Mouse (Mus musculus) lung, postnatal 36 days (tissue): ENCODE measurements around the gene Ppil1.
A peak's percentile ranks its signal among the peaks of the same experiment; 100 is the strongest.
"Not testable (repeated sequence)": the region's sequence is repeated elsewhere in the genome, so short reads cannot be mapped to it uniquely, and the experiment has no call there.

Experiments
- DNase-seq: peaks from one replicate; pipeline ENCODE4 v3.0.0; 2022; ENCODE audit warnings: mixed read lengths

Ppil1 gene

DNA sequence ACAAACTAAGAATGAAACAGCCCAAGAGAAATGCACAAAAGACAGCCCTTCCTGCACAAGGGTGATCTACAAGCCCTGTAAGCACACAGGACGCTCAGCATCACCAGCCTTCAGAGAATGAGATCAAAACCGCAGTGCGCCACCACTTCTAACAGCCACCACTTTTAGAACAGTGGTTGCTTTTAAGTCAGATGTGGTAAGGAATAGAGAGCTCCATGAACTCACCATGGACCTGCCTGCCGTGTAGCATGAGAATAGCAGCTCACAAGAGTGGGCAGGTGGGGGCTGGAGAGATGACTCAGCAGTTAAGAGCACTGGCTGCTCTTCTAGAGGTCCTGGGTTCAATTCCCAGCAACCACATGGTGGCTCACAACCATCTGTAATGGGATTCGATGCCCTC is 16.4 kb upstream of the Ppil1 start:
- DNase-seq: no peak

DNA sequence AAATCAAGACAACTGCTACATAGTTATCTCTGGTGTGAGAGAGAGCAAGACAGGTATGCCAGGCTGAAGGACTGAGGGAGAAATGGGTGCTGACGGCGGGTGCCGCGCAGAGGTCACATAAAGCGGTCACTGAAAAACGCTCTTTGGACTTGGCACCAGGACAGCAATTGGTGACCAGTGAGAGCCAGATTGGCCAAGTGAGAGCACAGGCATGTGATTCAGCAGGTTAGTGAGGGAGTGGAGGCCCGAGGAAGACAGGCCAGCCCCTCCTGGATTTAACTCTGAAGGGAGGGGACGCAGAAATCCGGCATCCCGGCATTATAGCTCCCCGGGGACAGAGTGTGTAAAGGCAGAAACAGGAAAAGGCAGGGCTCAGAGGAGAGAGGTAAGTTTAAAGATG is 9.9 kb upstream of the Ppil1 start:
- peak; percentile 75 for DNase-seq

DNA sequence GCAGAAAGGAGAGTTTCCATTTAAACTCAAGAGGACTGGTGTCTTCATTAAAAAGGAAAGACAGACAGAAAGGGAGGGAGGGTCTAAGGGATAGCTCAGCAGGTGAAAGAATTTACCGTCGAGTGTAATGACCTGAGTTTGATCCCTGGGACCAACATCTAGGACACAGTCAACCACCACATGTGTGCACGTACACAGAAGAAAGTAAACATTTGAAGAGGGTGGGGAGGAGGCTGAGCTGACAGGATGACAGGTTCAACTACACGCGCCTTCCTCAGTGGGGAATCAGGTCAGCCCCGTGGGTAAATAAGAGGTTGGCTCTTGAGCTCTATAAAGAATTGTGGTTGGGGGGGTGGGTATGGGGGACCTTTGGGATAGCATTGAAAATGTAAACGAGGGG is 9.2 kb upstream of the Ppil1 start:
- DNase-seq: no peak

GRCm38 (mm10) chr17:29270148-29270698 is 6.2 kb upstream of the Ppil1 start:
- no peak for DNase-seq

- DNase-seq: no peak
These were observed 5.3 kb upstream of the Ppil1 start for GRCm38 (mm10) chr17:29269349-29269706.

GRCm38 (mm10) chr17:29268682-29269348 is 4.8 kb upstream of the Ppil1 start, which contains the start of gene BC004004:
BC004004 (plus strand) TSS chr17:29268788.
- DNase-seq: peak; percentile 97

DNA sequence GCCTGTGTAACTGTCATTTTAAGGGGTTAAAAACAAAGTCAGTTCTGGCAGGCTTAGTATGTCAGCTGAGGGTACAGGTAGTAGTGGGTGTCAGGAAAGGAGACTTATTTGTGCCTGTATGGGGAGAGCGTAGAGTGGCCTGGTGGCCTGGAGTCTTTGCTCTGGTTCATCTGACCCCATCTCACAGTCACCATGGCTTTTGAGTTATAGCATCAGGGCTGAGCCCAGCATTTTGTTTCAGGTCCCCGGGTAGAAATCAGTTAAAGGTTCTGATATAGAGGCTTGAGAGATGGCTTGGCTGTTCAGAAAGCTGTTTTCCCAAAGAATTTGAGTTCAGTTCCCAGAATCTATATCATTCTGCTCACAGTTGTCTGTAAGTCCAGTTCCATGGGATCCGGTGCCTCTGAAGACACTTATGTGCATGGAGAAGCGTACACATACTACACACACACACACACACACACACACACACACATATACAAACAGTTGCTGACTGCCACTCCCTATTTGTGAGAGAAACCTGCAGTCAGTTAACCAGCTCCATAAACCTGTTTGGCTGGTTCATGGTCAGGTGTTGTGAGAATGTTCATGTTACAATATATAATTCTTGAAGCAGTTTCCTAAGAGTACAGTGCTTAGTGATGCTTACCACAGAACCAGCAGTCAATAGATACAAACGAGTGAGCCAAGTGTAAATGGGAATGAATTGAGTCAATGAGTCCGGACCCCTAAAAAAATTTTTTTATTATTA is 4.1 kb upstream of the Ppil1 start:
- peak; percentile 70 for DNase-seq

DNA sequence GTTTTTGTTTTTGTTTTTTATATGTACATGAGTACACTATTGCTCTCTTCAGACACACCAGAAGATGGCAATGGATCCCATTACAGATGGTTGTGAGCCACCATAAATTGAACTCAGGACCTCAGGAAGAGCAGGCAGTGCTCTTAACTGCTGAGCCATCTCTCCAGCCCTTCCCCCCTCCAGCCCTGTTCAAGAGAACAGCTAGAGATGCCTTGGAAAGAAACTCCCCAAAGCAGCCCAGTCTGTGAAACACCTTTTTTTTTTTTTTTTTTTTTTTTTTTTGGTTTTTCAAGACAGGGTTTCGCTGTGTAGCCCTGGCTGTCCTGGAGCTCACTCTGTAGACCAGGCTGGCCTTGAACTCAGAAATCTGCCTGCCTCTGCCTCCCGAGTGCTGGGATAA is 3.1 kb upstream of the Ppil1 start:
- not testable (repeated sequence) for DNase-seq

GRCm38 (mm10) chr17:29264760-29265159 is 774 bp upstream of the Ppil1 start:
- no peak for DNase-seq

- no peak for DNase-seq
These were observed 569 bp downstream of the Ppil1 start for GRCm38 (mm10) chr17:29263417-29263816.

DNA sequence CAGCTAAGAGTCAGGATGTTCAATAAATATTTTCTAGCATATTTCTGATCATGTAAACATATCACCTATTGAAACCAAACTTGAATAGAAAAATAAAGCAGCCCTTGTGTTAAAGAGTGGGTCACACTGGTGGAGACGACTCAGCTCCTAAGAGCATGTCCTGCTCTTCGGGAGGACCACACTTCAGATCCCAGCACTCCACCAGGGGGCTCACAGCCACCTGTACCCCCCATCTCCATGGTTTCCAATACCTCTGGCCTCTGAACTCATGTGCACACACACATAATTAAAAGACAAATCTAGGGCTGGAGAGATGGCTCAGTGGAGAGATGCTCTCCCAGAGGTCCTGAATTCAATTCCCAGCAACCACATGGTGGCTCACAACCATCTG is 1.7 kb downstream of the Ppil1 start:
- DNase-seq: no peak

- no peak for DNase-seq
These were observed 2.3 kb downstream of the Ppil1 start for GRCm38 (mm10) chr17:29261603-29262258.

- no peak for DNase-seq
These were observed 3.5 kb downstream of the Ppil1 start for GRCm38 (mm10) chr17:29260501-29260900.

GRCm38 (mm10) chr17:29259489-29259888 is 4.5 kb downstream of the Ppil1 start:
- peak; percentile 84 for DNase-seq

DNA sequence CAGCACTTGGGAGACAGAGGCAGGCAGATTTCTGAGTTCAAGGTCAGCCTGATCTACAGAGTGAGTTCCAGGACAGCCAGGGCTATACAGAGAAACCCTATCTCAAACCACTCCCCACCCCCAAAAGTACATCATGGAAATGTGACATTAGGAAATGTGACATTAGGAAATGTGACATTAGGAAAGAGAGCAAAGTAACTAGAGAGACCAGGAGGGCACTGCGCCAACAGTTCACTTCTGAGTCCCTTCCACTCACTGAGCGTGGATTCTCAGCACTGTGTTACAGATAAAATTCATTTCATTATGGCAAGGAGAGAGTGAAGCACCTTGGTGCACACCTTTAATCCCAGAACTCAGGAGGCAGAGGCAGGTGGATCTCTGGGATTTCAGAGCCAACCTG is 5.1 kb downstream of the Ppil1 start:
- no peak for DNase-seq

DNA sequence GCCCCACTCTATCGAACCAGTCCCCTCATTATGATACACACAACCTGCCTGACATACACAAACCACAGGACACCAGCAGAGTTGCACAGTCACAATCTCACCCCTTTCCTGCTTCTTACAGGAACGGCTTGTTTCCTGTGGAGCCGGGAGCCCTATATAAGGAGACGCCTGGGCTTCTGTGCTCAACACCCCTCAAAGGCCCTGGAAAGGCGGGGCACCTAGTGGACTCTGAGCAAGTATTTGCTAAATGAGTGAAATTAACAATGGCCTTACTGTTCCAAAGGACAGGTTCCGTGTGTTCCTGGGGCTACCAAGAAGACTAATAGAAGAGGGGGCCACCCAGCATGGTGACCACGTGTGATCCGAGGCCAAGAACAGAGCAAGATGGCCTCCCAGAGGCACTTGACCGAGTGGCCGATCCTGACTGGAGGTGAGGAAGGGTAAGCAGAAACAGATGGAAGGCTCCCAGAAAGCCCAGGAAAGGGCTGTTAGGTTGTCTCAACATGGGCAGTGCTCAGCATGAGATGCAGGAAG is 5.9 kb downstream of the Ppil1 start:
- DNase-seq: no peak

GRCm38 (mm10) chr17:29257001-29257511 is 6.9 kb downstream of the Ppil1 start:
- no peak for DNase-seq

DNA sequence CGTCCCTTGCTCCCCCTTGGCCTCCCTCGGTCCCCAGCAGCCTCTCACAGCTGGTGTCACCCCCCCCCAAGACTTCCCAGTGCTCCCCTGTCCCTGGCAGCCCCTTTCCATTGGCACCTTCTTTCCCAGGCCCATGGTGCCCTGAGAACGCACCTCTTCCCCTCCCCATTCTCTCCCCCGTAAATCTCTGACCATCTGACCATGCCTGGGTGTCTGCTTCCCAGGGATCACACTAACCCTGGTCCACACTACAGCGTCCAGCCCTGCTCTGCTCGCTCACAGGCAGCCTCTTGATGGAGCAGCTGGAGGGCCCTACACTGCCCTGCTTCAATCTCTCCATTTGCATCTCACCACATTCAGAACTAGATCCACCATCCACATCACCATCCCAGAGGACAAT is 7.5 kb downstream of the Ppil1 start:
- no peak for DNase-seq

- not testable (repeated sequence) for DNase-seq
These were observed 9.2 kb downstream of the Ppil1 start for GRCm38 (mm10) chr17:29254784-29255183.

DNA sequence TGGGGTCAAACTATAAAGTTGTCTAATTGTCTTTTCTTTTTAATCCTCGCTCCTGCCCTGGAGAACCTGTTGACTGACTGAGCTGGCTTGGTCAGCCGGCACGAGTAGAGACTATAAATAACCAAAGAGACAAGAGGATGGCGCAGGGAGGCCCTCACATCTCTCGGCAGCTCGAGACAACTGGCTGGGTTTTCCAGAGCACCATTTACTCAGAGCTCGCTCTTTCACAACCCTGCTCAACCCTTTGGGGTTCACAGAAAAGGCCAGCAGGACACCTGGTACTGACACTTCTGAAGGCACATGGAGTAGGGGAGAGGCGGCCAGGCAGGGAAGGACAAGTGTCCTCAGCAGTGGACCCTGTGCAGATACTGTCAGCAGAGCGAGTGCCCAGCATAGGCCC is 10.3 kb downstream of the Ppil1 start:
- no peak for DNase-seq

GRCm38 (mm10) chr17:29253236-29253635 is 10.8 kb downstream of the Ppil1 start:
- DNase-seq: no peak

DNA sequence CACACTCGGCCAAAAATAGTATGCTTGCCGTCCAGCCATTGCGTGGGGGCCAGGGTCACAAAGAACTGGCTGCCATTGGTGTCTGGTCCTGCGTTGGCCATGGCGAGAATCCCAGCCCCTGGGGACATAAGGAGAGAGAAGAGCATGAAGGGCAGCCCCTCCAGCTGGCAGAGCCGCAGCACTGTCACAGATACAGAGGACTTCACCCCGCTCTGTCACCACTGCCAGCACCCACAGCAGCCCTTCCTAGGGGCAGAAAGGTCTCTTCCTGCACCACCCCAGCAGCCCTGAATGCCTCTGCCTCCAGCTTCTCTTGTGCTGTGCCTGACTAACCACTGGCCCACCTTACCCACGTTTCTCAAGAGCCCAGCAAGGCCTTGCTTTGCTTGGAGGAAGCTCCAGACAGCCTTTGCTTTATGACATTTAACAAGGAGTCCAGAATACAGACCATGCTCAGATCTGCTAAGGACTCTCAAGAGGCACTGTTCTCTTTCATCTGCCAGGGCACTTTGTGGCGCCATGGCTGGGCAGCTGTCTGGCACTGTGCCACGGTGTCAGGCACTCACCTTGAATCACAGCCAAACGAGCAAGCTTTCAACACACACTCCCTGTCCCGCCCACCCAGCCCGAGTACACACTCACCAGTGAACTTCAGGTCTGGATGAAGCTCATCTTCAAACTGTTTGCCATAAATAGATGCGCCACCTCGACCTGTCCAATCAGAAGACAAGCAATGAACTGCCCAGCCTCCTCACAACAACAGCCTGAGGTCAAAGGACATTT is 12.2 kb downstream of the Ppil1 start:
- DNase-seq: peak; percentile 88
